Mouse (Mus musculus) cerebellum, adult 2 months (tissue): Measurements from ENCODE around the gene Keg1.

Experiments used
- CTCF ChIP-seq: fragments of 200-500 bp; IDR thresholded peaks from 2 replicates; pipeline ENCODE4 v1.5.1; 2011; ENCODE audit warnings: low read depth, mild to moderate bottlenecking, control low read depth, low read length, moderate library complexity, borderline replicate concordance; ENCODE audit not compliant: insufficient read depth
- POLR2A ChIP-seq: fragments of 200-500 bp; IDR thresholded peaks from 2 replicates; pipeline ENCODE4 v1.6.1; 2011; ENCODE audit warnings: low read length, control low read depth, borderline replicate concordance; ENCODE audit not compliant: insufficient read depth

DNA sequence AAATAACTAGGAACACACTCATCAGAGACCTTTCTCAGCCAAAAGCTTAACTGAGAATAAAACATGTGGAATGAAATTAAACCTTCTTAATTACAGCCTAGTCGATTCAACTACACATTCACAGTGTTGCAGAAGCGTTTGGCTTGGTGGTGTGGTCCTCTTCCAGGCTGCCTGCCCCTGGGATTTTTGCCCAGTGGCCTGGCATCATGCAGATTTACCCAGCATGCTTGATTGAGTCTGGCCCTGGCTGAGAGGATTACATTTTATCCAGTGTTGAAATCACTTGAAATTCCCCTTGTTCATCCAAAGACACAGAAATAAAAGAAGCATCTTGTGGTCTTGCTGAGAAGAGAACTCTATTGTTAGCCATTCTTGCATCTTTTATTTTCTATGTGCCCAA, 64.1 kb downstream of the Keg1 start:
- TF ChIP-seq CTCF: no peak
- TF ChIP-seq POLR2A: no peak
